Mouse (Mus musculus): Measurements from ENCODE around the gene Timm29.

Gene Timm29

DNA sequence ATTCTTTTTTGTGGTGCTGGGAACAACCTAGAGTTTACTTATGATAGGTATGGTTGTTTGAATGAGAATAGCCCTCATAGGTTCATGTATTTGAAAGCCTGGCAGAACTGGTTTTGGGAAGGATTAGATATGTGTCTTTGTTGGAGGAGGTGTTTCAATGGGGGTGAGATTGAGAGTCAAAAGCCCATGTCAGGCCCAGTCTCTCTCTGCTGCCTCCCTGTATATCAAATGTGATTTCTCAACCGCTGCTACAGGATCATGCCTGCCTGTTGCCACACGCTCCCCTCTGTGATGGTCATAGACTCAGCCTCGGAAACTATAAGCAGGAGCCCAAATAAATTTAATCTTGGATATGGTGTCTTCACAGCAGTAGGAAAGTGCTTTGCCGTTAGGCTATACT, 27.7 kb downstream of the Timm29 start:
- no peak for DNase-seq

DNA sequence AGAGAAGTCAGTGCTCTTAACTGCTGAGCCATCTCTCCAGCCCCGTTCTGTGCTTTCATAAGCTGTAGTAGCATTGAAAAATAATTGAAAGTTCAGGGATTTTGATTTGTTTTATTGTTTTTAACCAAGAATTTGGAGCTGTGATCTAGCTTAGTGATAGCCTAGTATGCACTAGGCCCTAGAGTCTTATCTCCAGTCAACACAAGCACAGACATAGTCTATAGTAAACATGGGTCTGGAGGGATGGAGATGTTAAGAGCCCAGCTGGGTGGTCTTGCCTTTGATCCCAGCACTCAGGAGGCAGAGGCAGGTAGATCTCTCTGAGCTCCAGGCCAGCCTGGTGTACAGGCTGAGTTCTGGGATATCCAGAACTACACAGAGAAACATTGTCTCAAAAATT, 30.2 kb downstream of the Timm29 start:
- DNase-seq = no peak

DNA sequence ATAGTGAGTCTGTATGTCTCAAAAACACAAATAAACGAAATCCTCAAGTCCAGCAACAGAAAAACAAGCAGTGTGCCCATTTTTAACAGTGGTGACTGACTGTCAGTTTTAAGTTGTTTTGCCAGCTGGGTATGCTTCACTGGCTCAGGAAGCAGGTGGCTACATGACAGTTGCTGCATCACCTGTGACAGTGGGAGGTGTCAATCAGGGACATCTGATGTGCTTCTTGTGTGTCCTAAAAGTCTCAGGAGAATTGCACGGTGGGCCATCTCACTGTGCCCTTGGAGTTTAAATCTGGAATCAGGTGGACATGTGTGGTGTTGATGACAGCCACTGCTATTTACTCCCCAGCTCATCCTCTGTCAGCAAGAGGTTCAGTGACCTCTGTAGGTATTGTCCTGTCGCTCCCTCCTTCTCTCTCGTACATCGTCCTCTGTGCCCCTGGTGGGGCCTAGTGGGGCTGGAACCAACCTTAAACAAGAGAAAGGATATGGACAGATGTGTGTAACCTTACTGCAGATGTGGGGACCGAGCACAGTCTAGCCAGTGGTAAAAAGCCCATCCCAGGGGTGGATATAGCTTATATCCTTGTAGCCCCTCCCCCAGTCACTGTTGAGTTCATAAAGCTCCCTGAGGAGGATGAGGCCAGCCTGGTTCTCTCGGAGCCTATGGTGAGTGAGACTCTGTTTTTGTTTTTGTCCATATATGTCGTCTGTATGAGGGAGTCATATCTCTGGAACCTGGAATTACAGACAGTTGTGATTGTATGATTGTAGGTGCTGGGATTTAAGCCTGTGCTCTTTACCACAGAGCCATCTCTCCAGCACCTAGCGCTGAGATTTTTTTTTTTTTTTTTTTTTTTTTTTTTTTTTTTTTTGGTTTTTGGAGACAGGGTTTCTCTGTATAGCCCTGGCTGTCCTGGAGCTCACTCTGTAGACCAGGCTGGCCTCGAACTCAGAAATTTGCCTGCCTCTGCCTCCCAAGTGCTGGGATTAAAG, 33.1 kb downstream of the Timm29 start:
- DNase-seq = peak; percentile 76

DNA sequence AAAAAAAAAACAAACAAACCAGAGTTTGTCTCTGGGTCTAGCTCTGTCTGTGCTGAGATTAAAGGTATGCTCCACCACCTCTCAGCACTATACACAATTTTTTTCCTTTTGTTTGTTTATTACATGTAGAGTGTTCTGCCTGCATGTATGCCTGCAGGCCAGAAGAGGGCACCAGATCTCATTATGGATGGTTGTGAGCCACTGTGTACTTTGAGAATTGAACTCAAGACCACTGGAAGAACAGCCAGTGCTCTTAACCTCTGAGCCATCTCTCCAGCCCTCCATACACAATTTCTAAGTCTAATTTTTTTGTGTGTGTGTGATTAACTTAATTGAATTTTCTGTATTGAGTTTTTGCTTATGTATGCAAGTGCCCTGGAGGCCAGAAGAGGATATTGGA, 34.0 kb downstream of the Timm29 start:
- peak; percentile 39 for DNase-seq

DNA sequence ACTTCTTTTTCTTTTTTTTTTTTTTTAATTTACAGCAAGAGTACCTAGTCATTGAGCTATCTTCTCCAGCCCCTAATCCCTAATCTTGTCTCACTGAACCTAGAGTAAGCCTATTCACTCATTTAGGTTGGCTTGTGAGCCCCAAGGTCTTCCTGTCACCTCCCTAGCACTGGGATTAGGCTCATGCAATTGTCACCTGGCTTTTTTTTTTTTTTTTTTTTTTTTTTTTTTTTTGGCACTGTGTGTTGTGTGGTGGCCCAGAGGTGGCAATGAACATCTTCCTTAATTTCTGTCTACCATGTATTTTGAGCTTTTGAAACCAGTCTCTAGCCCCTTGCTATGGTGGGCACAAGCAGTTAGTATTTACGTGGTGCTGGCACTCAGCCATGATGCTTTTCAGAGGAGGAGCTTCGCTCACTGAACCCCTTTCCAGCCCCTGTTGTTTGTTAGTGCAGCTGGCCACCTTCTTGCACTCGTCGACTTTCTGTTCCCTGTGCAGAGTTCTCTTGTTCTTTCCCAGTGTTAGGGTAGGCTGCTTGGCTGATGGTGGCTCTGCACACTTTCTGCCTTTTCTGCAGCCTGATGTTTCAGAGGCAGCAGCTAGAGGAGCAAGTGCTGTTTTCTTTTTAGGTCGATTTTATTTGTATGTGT, 34.7 kb downstream of the Timm29 start:
- peak; percentile 52 for DNase-seq

DNA sequence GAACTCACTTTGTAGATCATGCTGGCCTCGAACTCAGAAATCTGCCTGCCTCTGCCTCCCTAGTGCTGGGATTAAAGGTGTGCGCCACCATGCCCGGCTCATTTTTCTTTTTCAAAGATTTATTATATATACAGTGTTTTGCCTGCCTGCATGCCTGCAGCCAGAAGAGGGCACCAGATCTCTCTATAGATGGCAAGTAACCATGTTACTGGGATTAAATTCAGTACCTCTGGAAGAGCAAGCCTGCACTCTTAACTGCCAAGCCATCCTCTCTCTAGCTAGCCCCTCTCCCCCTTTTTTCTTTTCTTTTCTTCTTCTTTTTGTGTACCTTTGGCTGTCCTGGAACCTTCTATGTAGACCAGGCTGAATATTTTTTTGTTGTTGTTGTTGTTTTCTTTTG, 38.2 kb downstream of the Timm29 start:
- peak; percentile 77 for DNase-seq

DNA sequence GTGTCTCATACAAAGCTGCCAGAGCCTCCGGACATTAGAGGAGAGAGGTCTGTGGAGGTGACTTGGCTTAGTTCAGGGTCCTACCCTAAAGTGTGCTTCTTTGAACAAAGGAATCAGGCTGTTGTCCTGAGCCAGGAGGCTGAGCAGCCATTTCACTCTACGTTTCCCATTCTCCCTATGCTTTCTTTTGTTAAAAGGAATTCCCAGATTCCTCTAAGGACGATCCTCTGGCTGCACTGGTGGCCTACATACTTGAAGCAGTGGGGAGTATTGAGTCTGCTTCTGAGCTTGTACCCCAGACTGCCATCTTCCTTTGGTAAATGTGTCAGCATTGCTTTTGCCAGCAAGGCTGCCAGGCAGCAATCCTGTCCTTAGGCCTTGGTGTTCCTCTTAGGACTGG, 40.6 kb downstream of the Timm29 start:
- no peak for DNase-seq

DNA sequence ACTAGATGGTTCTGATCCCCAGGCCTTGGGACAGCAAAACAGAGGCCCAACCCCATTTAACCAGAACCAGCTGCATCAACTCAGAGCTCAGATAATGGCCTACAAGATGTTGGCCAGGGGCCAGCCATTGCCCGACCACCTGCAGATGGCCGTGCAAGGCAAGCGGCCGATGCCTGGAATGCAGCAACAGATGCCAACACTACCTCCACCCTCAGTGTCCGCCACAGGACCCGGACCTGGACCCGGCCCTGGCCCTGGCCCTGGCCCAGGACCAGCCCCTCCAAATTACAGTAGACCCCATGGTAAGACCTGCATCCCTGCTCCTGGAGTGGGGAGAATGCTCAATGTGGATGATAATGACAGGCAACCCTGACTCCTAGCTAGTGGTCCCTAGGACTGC, 43.1 kb downstream of the Timm29 start:
- DNase-seq = no peak

DNA sequence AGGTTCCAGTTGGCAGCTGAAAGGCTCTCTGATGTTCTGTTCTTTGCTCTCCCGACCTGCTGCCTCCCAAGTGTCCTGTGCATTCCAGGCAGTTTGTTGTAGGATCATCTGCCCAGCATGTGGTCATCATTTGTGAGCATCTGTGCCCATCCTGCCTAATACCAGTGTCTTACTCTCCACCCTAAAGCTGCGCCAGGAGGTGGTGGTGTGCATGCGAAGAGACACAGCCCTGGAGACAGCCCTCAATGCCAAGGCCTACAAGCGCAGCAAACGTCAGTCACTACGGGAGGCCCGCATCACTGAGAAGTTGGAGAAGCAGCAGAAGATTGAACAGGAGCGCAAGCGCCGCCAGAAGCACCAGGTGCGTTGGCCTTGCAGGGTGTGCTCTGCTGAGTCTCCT, 46.5 kb downstream of the Timm29 start:
- no peak for DNase-seq
